Mouse (Mus musculus): ENCODE results near the gene Acss1. TPM values are rescaled to one million over a fixed set of nuclear protein-coding genes. Genes with fewer than 3 reads are reported as not detected.

Acss1 gene
- polyA plus RNA-seq, 1 experiment from 2014 or later, result 10.0 TPM

GRCm38 (mm10) chr2:150623957-150624356 lies 44.3 kb downstream of the Acss1 start:
- ATAC-seq (replicated peaks; ENCODE audit: insufficient number of reproducible peaks, low FRiP score, low TSS enrichment, low read depth) (no peak), DNase-seq (ENCODE audit: low spot score) (no peak)
- no peaks in the 10 kb centered on the region for H3K27me3 ChIP-seq (ENCODE audit: control insufficient read depth, insufficient read depth, low read length)
- H3K36me3 ChIP-seq (replicated peaks; ENCODE audit: control insufficient read depth, insufficient read depth, low read depth, low read length), result no peaks in the 10 kb centered on the region
- WGBS, result 87% methylated on average over 3 of the region's 3 CpGs
- H3K4me1 ChIP-seq (ENCODE audit: control insufficient read depth, insufficient read depth, low read length), result no peaks in the 10 kb centered on the region
- H3K4me2 ChIP-seq (ENCODE audit: low read depth, low read length), result no peak overlapping the region
- H3K9ac ChIP-seq (replicated peaks; ENCODE audit: low read length), result no peak overlapping the region
- H3K4me3 ChIP-seq (ENCODE audit: low read depth, low read length), result no peak overlapping the region
- no peaks in the 10 kb centered on the region for H3K9me3 ChIP-seq (replicated peaks; ENCODE audit: control insufficient read depth, low read length)
- no peak overlapping the region for H3K27ac ChIP-seq (replicated peaks; ENCODE audit: low read depth, low read length)

- 65% methylated on average over 3 of the region's 3 CpGs for WGBS
- no peaks in the 10 kb centered on the region for H3K27me3 ChIP-seq (ENCODE audit: control insufficient read depth, insufficient read depth, low read length)
- no peak overlapping the region for H3K4me2 ChIP-seq (ENCODE audit: low read depth, low read length)
- H3K4me1 ChIP-seq (ENCODE audit: control insufficient read depth, insufficient read depth, low read length), result no peaks in the 10 kb centered on the region
- no peaks in the 10 kb centered on the region for H3K36me3 ChIP-seq (replicated peaks; ENCODE audit: control insufficient read depth, insufficient read depth, low read depth, low read length)
- H3K4me3 ChIP-seq (ENCODE audit: low read depth, low read length), result no peak overlapping the region
- H3K9me3 ChIP-seq (replicated peaks; ENCODE audit: control insufficient read depth, low read length), result no peaks in the 10 kb centered on the region
- ATAC-seq (replicated peaks; ENCODE audit: insufficient number of reproducible peaks, low FRiP score, low TSS enrichment, low read depth) (no peak), DNase-seq (ENCODE audit: low spot score) (no peak)
- H3K9ac ChIP-seq (replicated peaks; ENCODE audit: low read length), result no peak overlapping the region
- no peak overlapping the region for H3K27ac ChIP-seq (replicated peaks; ENCODE audit: low read depth, low read length)
Measured at GRCm38 (mm10) chr2:150621698-150622097, 46.6 kb downstream of the Acss1 start.

- Histone ChIP-seq H3K9me3 (replicated peaks; ENCODE audit: control insufficient read depth, low read length) (no peaks in the 10 kb centered on the region), H3K4me3 (ENCODE audit: low read depth, low read length) (no peak overlapping the region), H3K36me3 (replicated peaks; ENCODE audit: control insufficient read depth, insufficient read depth, low read depth, low read length) (no peaks in the 10 kb centered on the region), H3K27me3 (ENCODE audit: control insufficient read depth, insufficient read depth, low read length) (no peaks in the 10 kb centered on the region), H3K9ac (replicated peaks; ENCODE audit: low read length) (no peak overlapping the region), H3K27ac (replicated peaks; ENCODE audit: low read depth, low read length) (no peak overlapping the region), H3K4me1 (ENCODE audit: control insufficient read depth, insufficient read depth, low read length) (no peaks in the 10 kb centered on the region), H3K4me2 (ENCODE audit: low read depth, low read length) (no peak overlapping the region)
- DNase-seq (ENCODE audit: low spot score), result no peak
- 76% methylated on average over 3 of the region's 3 CpGs for WGBS
- no peak for ATAC-seq (replicated peaks; ENCODE audit: insufficient number of reproducible peaks, low FRiP score, low TSS enrichment, low read depth)
Measured at GRCm38 (mm10) chr2:150610097-150610496, 58.2 kb downstream of the Acss1 start.

DNA sequence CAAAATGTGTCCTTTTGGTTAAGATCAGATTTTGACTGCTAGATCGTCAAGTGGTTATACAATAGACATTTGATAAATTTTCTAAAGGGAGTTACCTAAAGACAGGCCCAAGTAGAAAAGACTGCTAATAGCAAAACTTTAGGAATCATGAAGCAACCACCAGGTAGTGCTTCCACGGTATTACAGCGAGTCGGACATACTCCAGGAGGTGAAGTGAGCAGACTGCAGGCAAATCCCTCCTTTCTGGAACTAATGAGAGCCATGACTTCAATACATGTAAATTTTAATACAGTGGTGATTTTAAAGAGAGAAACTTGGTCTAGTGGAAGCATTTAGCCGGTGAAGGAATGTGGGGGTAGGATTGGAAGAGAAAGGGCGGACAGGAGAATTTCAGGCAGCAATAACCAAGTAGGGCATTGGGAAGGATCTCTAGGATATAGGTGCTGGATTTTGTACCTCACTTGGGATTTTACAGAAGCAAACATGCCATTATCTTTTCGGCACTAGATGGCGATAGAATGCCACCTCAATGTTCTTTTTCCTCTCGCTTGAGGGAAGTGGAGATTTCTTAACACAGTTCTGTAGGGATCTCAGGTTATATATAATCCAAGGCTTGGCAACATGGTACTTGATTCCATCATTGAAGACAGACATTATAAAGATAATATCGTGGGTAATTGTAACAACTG lies 59.3 kb downstream of the Acss1 start:
- Histone ChIP-seq H3K4me1 (ENCODE audit: control insufficient read depth, insufficient read depth, low read length) (no peaks in the 10 kb centered on the region), H3K36me3 (replicated peaks; ENCODE audit: control insufficient read depth, insufficient read depth, low read depth, low read length) (no peaks in the 10 kb centered on the region), H3K27me3 (ENCODE audit: control insufficient read depth, insufficient read depth, low read length) (no peaks in the 10 kb centered on the region), H3K9ac (replicated peaks; ENCODE audit: low read length) (peak overlapping the region; percentile 10; the same call in 1 of the 2 replicates), H3K4me2 (ENCODE audit: low read depth, low read length) (peak overlapping the region; percentile 74), H3K4me3 (ENCODE audit: low read depth, low read length) (peak overlapping the region; percentile 90), H3K9me3 (replicated peaks; ENCODE audit: control insufficient read depth, low read length) (no peaks in the 10 kb centered on the region), H3K27ac (replicated peaks; ENCODE audit: low read depth, low read length) (no peak overlapping the region)
- DNase-seq (ENCODE audit: low spot score) (peak; percentile 87), ATAC-seq (replicated peaks; ENCODE audit: insufficient number of reproducible peaks, low FRiP score, low TSS enrichment, low read depth) (peak; percentile 69)
- WGBS, result under 1% methylated on average over 10 of the region's 10 CpGs

DNA sequence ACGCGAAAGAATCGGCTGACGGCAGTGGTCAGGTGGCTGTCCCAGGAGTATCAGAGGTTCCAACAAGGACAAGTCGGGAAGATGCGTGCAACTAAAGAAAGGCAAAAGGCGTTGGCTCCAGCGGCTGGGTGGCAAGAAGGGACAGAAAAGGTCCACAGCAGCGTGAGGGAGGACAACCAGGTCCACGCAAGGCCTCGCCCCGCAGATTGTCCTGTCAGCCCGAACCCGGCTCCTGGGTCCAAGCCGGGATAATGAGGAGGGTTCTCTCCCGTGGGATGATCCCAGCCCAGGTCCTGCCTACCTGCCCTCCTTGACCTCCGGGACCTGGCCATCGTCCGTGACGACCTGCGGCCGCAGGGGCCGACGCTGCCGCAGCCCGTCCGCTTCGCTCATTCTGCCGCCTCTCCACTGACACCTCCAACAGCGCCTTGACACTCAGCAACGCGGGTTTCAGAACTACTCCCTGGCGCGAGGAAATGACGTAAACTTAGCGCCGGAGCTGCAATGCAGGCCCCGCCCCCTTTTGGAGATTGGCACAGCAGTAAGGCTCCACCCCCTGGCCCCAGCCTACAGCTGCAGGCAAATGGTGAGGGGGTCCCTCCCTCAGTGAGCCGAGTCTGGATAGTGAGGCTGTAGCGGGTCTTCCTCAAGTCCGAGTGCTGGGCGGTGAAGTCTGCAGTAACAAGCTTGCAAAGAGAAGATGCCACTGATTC lies 60.1 kb downstream of the Acss1 start, which contains the start of gene Apmap:
Gene Apmap, minus strand, starts transcription at position 481 of the 713 bp plus-strand sequence.
- DNase-seq (ENCODE audit: low spot score) (peak; percentile 98), ATAC-seq (replicated peaks; ENCODE audit: insufficient number of reproducible peaks, low FRiP score, low TSS enrichment, low read depth) (peak; percentile 99)
- Histone ChIP-seq H3K9me3 (replicated peaks; ENCODE audit: control insufficient read depth, low read length) (no peaks in the 10 kb centered on the region), H3K36me3 (replicated peaks; ENCODE audit: control insufficient read depth, insufficient read depth, low read depth, low read length) (no peaks in the 10 kb centered on the region), H3K27ac (replicated peaks; ENCODE audit: low read depth, low read length) (no peak within 1 kb of the TSS), H3K4me1 (ENCODE audit: control insufficient read depth, insufficient read depth, low read length) (no peaks in the 10 kb centered on the region), H3K27me3 (ENCODE audit: control insufficient read depth, insufficient read depth, low read length) (no peaks in the 10 kb centered on the region), H3K4me3 (ENCODE audit: low read depth, low read length) (peak within 1 kb of the TSS; percentile 90), H3K4me2 (ENCODE audit: low read depth, low read length) (peak within 1 kb of the TSS; percentile 74), H3K9ac (replicated peaks; ENCODE audit: low read length) (peak within 1 kb of the TSS; percentile 80)
- under 1% methylated on average over 42 of the region's 42 CpGs for WGBS

DNA sequence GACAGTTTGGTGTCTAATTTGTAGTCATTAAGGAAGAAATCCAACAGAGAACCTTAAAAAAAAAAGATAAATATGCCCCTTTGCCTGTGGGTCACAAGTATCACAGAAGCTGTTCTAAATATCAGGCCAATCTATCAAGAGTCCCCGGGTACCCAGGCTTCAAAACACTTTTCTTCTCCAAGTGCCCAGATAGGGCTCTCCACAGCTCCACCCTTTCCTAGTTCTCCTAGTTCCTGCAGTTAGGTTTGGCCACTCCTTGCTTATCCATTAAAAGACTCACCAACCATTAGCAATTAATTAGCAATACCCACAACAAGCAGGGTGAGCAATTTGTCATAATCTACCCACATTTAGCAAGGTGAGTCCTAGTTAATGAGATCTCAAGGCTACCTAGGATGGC lies 61.2 kb downstream of the Acss1 start:
- H3K4me1 ChIP-seq (ENCODE audit: control insufficient read depth, insufficient read depth, low read length), result no peaks in the 10 kb centered on the region
- no peak overlapping the region for H3K4me3 ChIP-seq (ENCODE audit: low read depth, low read length)
- no peak overlapping the region for H3K27ac ChIP-seq (replicated peaks; ENCODE audit: low read depth, low read length)
- H3K9ac ChIP-seq (replicated peaks; ENCODE audit: low read length), result no peak overlapping the region
- whole genome bisulfite sequencing, result 59% methylated on average over 1 of the region's 1 CpGs
- H3K9me3 ChIP-seq (replicated peaks; ENCODE audit: control insufficient read depth, low read length), result no peaks in the 10 kb centered on the region
- DNase-seq (ENCODE audit: low spot score) (no peak), ATAC-seq (replicated peaks; ENCODE audit: insufficient number of reproducible peaks, low FRiP score, low TSS enrichment, low read depth) (no peak)
- H3K4me2 ChIP-seq (ENCODE audit: low read depth, low read length), result no peak overlapping the region
- no peaks in the 10 kb centered on the region for H3K36me3 ChIP-seq (replicated peaks; ENCODE audit: control insufficient read depth, insufficient read depth, low read depth, low read length)
- H3K27me3 ChIP-seq (ENCODE audit: control insufficient read depth, insufficient read depth, low read length), result no peaks in the 10 kb centered on the region

GRCm38 (mm10) chr2:150604802-150605201 lies 63.5 kb downstream of the Acss1 start:
- no peak overlapping the region for H3K4me2 ChIP-seq (ENCODE audit: low read depth, low read length)
- no peaks in the 10 kb centered on the region for H3K9me3 ChIP-seq (replicated peaks; ENCODE audit: control insufficient read depth, low read length)
- DNase-seq (ENCODE audit: low spot score), result no peak
- H3K4me1 ChIP-seq (ENCODE audit: control insufficient read depth, insufficient read depth, low read length), result no peaks in the 10 kb centered on the region
- H3K9ac ChIP-seq (replicated peaks; ENCODE audit: low read length), result no peak overlapping the region
- no peaks in the 10 kb centered on the region for H3K36me3 ChIP-seq (replicated peaks; ENCODE audit: control insufficient read depth, insufficient read depth, low read depth, low read length)
- WGBS, result 80% methylated on average over 2 of the region's 2 CpGs
- H3K27ac ChIP-seq (replicated peaks; ENCODE audit: low read depth, low read length), result no peak overlapping the region
- H3K4me3 ChIP-seq (ENCODE audit: low read depth, low read length), result no peak overlapping the region
- no peak for ATAC-seq (replicated peaks; ENCODE audit: insufficient number of reproducible peaks, low FRiP score, low TSS enrichment, low read depth)
- no peaks in the 10 kb centered on the region for H3K27me3 ChIP-seq (ENCODE audit: control insufficient read depth, insufficient read depth, low read length)

DNA sequence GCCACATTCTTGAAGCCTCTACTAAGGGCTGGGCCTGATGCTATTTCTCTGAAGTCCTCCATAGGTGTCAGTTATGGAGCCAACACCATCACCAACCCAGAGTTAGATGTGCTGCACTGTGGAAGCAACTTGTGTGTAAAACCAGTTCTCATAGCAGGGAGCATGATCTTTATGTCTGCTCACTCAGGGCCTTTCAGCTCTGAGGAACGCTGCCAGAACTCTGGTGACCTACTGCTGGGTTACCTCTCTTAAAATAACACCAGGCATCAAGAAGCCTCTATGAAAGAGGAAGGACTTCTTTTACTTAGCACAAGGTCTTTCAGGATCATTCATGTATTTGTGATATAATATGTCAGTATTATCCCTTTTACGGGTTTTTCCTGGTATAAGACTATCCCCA lies 66.1 kb downstream of the Acss1 start:
- no peak for ATAC-seq (replicated peaks; ENCODE audit: insufficient number of reproducible peaks, low FRiP score, low TSS enrichment, low read depth)
- Histone ChIP-seq H3K4me2 (ENCODE audit: low read depth, low read length) (no peak overlapping the region), H3K9me3 (replicated peaks; ENCODE audit: control insufficient read depth, low read length) (no peaks in the 10 kb centered on the region), H3K4me3 (ENCODE audit: low read depth, low read length) (no peak overlapping the region), H3K36me3 (replicated peaks; ENCODE audit: control insufficient read depth, insufficient read depth, low read depth, low read length) (no peaks in the 10 kb centered on the region), H3K27me3 (ENCODE audit: control insufficient read depth, insufficient read depth, low read length) (no peaks in the 10 kb centered on the region), H3K9ac (replicated peaks; ENCODE audit: low read length) (no peak overlapping the region), H3K27ac (replicated peaks; ENCODE audit: low read depth, low read length) (no peak overlapping the region), H3K4me1 (ENCODE audit: control insufficient read depth, insufficient read depth, low read length) (no peaks in the 10 kb centered on the region)
- WGBS, result 94% methylated on average over 2 of the region's 2 CpGs
- no peak for DNase-seq (ENCODE audit: low spot score)
